Mouse (Mus musculus) forebrain, embryonic 12.5 days (tissue): ENCODE results near the gene Hipk1. TPM values are rescaled to one million over a fixed set of nuclear protein-coding genes. Genes with fewer than 3 reads are reported as not detected.
A peak's percentile ranks its signal among the peaks of the same experiment; 100 is the strongest.
"Not testable (repeated sequence)": the region's sequence is repeated elsewhere in the genome, so short reads cannot be mapped to it uniquely, and the experiment has no call there.

Experiments
- ATAC-seq: fragments of 200-750 bp; cut with Nextera tagmentation; 2 replicates; pipeline ENCODE4 v1.8.0; 2017; ENCODE audit warnings: moderate TSS enrichment; ENCODE audit not compliant: low FRiP score
- H3K27ac ChIP-seq: fragments of 300-500 bp; sonication (generic); 2 replicates; pipeline ENCODE4 v1.5.1; 2016; ENCODE audit warnings: mild to moderate bottlenecking
- H3K27me3 ChIP-seq: fragments of 300-500 bp; sonication (generic); 2 replicates; pipeline ENCODE4 v1.6.1; 2016; ENCODE audit warnings: mild to moderate bottlenecking
- H3K36me3 ChIP-seq: fragments of 300-500 bp; sonication (generic); replicated peaks from 2 replicates; pipeline ENCODE4 v1.6.1; 2016; ENCODE audit warnings: mild to moderate bottlenecking
- H3K4me1 ChIP-seq: fragments of 300-500 bp; sonication (generic); 2 replicates; pipeline ENCODE4 v1.6.1; 2016
- H3K4me2 ChIP-seq: fragments of 300-500 bp; sonication (generic); 2 replicates; pipeline ENCODE4 v1.6.1; 2016; ENCODE audit warnings: mild to moderate bottlenecking, moderate library complexity
- H3K4me3 ChIP-seq: fragments of 300-500 bp; sonication (generic); replicated peaks from 2 replicates; pipeline ENCODE4 v1.5.1; 2016; ENCODE audit warnings: mild to moderate bottlenecking
- H3K9ac ChIP-seq: fragments of 300-500 bp; sonication (generic); 2 replicates; pipeline ENCODE4 v1.6.1; 2016; ENCODE audit warnings: mild to moderate bottlenecking
- H3K9me3 ChIP-seq: fragments of 300-500 bp; sonication (generic); 2 replicates; pipeline ENCODE4 v1.6.1; 2016
- WGBS: fragments of 180-500 bp; shearing (Covaris S2); methylation state at CpG from one replicate; pipeline ENCODE4 v1.1.7; 2016; 5-methylcytosine and 5-hydroxymethylcytosine counted together
- polyA plus RNA-seq: library from polyadenylated mRNA; unstranded; fragments of >200 nt; fragmentation: Nextera tagmentation; extraction: Ambion mirVana; gene quantifications from 2 replicates; pipeline ENCODE4 v1.2.1, GENCODE M21; 2016

The Hipk1 gene
- polyA plus RNA-seq, 1 experiment from 2014 or later, result 18.5 TPM

DNA sequence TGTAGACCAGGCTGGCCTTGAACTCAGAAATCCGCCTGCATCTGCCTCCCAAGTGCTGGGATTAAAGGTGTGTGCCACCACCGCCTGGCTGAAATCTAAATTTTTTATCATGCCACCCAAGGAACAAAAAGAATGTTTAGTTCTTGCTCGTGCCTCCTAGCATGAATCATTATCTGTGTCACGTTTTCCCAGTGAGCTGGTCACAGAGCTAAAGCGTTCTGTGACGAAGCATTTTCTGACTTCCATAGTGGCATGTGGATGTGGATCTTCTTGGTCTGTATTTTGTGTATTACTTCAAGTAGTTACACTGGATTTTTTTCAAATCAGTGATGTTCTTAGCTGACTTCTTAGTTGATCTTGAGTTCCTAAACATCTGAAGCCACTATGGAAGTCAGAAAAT, 19.6 kb upstream of the Hipk1 start:
- Histone ChIP-seq H3K9me3 (no peaks in the 10 kb centered on the region), H3K4me2 (no peak overlapping the region), H3K27me3 (no peaks in the 10 kb centered on the region), H3K4me3 (no peak overlapping the region), H3K36me3 (peaks cover 21% of the 10 kb centered on the region), H3K4me1 (peaks cover 17% of the 10 kb centered on the region), H3K9ac (no peak overlapping the region), H3K27ac (no peak overlapping the region)
- ATAC-seq, result no peak
- 88% methylated on average over 6 of the region's 6 CpGs for WGBS

DNA sequence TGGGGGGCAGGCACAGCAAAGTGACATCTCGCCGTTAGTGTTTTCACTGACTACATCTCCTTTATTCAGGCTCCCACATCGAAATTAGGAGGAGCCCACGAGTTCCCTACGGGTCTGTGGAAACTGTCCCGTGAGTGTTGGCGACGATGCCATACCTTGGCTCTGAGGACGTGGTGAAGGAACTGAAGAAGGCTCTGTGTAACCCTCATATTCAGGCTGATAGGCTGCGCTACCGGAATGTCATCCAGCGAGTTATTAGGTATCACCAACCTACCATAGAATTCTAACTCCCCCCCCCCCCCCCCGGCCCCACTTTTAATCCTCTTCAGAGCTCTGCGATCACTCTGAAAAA, 18.4 kb upstream of the Hipk1 start:
- 2% methylated on average over 14 of the region's 14 CpGs for WGBS

GRCm38 (mm10) chr3:103808891-103809798, 17.8 kb upstream of the Hipk1 start, which contains the start of the genes Dclre1b, Ap4b1 and Gm43064:
TSS of gene Dclre1b (minus strand) at chr3:103809444.
TSS of gene Ap4b1 (plus strand) at chr3:103809520.
TSS of gene Gm43064 (plus strand) at chr3:103809573.
- Histone ChIP-seq H3K9ac (peak within 1 kb of the TSS; percentile 65), H3K36me3 (peaks cover 22% of the 10 kb centered on the region), H3K4me2 (peak within 1 kb of the TSS; percentile 75), H3K27me3 (no peaks in the 10 kb centered on the region), H3K27ac (peak within 1 kb of the TSS; percentile 87), H3K4me1 (peaks cover 17% of the 10 kb centered on the region), H3K9me3 (no peaks in the 10 kb centered on the region), H3K4me3 (peak within 1 kb of the TSS; percentile 80)
- WGBS, result under 1% methylated on average over 51 of the region's 70 CpGs
- peak; percentile 99 for ATAC-seq

More for the DNA sequence above, 18.4 kb upstream of the Hipk1 start:
- Histone ChIP-seq H3K4me1 (peaks cover 17% of the 10 kb centered on the region), H3K4me3 (peak overlapping the region; percentile 80), H3K9ac (peak overlapping the region; percentile 65), H3K4me2 (peak overlapping the region; percentile 75), H3K27me3 (no peaks in the 10 kb centered on the region), H3K9me3 (no peaks in the 10 kb centered on the region), H3K27ac (peak overlapping the region; percentile 87), H3K36me3 (peaks cover 16% of the 10 kb centered on the region)
- peak; percentile 49 for ATAC-seq

GRCm38 (mm10) chr3:103805671-103806070, 14.3 kb upstream of the Hipk1 start:
- WGBS, result 90% methylated on average over 1 of the region's 1 CpGs
- H3K36me3 ChIP-seq, result peaks cover 43% of the 10 kb centered on the region

GRCm38 (mm10) chr3:103802861-103803260, 11.5 kb upstream of the Hipk1 start:
- Histone ChIP-seq H3K27me3 (no peaks in the 10 kb centered on the region), H3K9ac (no peak overlapping the region), H3K9me3 (no peaks in the 10 kb centered on the region), H3K4me3 (no peak overlapping the region), H3K36me3 (peaks cover 43% of the 10 kb centered on the region), H3K4me1 (peaks cover 3% of the 10 kb centered on the region), H3K27ac (no peak overlapping the region), H3K4me2 (no peak overlapping the region)
- WGBS, result 90% methylated on average over 8 of the region's 8 CpGs
- ATAC-seq, result no peak

More at GRCm38 (mm10) chr3:103805671-103806070, 14.3 kb upstream of the Hipk1 start:
- H3K9ac ChIP-seq, result no peak overlapping the region
- H3K4me2 ChIP-seq, result no peak overlapping the region
- peaks cover 17% of the 10 kb centered on the region for H3K4me1 ChIP-seq
- H3K27me3 ChIP-seq, result no peaks in the 10 kb centered on the region
- no peak for ATAC-seq
- H3K27ac ChIP-seq, result no peak overlapping the region
- H3K4me3 ChIP-seq, result no peak overlapping the region
- no peaks in the 10 kb centered on the region for H3K9me3 ChIP-seq

- Histone ChIP-seq H3K9me3 (no peaks in the 10 kb centered on the region), H3K4me3 (no peak overlapping the region), H3K36me3 (peaks cover 37% of the 10 kb centered on the region), H3K4me2 (no peak overlapping the region), H3K9ac (no peak overlapping the region), H3K27me3 (no peaks in the 10 kb centered on the region), H3K4me1 (no peaks in the 10 kb centered on the region), H3K27ac (no peak overlapping the region)
- 86% methylated on average over 10 of the region's 10 CpGs for WGBS
- ATAC-seq, result no peak
These were observed 10.5 kb upstream of the Hipk1 start for GRCm38 (mm10) chr3:103801631-103802531.

- Histone ChIP-seq H3K27me3 (no peaks in the 10 kb centered on the region), H3K27ac (no peak overlapping the region), H3K36me3 (peaks cover 24% of the 10 kb centered on the region), H3K9ac (no peak overlapping the region), H3K4me3 (no peak overlapping the region), H3K4me1 (no peaks in the 10 kb centered on the region), H3K4me2 (no peak overlapping the region), H3K9me3 (no peaks in the 10 kb centered on the region)
- no peak for ATAC-seq
- WGBS, result 82% methylated on average over 2 of the region's 2 CpGs
These were observed 8.1 kb upstream of the Hipk1 start for GRCm38 (mm10) chr3:103799507-103799906.

GRCm38 (mm10) chr3:103796389-103796788, 5.0 kb upstream of the Hipk1 start:
- 68% methylated on average over 2 of the region's 2 CpGs for WGBS
- Histone ChIP-seq H3K4me3 (no peak overlapping the region), H3K4me1 (peaks cover 5% of the 10 kb centered on the region), H3K4me2 (no peak overlapping the region), H3K27ac (no peak overlapping the region), H3K27me3 (peaks cover 3% of the 10 kb centered on the region; the same call in 1 of the 2 replicates), H3K36me3 (no peaks in the 10 kb centered on the region), H3K9ac (no peak overlapping the region), H3K9me3 (no peaks in the 10 kb centered on the region)
- no peak for ATAC-seq

DNA sequence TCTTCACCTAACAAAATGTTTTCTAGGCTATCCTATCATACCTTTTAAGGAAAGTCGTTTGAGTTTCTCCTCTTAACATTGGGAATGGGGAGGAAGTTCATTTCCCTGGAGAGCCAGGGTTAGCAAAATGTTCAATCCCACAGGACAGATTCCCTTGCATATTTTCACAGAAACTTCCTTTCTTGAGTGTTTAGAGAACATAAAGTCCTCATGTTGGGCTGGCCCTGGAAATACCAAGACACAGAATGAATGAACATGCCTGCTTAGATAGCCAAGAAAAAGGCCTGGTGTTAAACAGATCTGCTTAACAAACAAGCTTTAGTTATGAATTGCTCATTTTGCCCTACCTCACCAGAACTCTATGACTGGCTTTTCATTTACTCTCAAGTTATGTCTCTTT, 1.2 kb upstream of the Hipk1 start:
- Histone ChIP-seq H3K9me3 (no peaks in the 10 kb centered on the region), H3K27ac (no peak overlapping the region), H3K9ac (no peak overlapping the region), H3K4me3 (no peak overlapping the region), H3K4me1 (peaks cover 21% of the 10 kb centered on the region), H3K27me3 (peaks cover 3% of the 10 kb centered on the region; the same call in 1 of the 2 replicates), H3K4me2 (no peak overlapping the region), H3K36me3 (no peaks in the 10 kb centered on the region)
- 71% methylated on average over 1 of the region's 1 CpGs for WGBS
- no peak for ATAC-seq

- Histone ChIP-seq H3K4me3 (0 out of 2 replicates have a peak overlapping the region, but pooled peaks have one; percentile 97), H3K4me1 (peaks cover 21% of the 10 kb centered on the region), H3K4me2 (peak overlapping the region; percentile 91; the same call in 1 of the 2 replicates)
- 76% methylated on average over 5 of the region's 5 CpGs for WGBS
- ATAC-seq, H3K9me3 ChIP-seq, H3K9ac ChIP-seq, H3K27me3 ChIP-seq, H3K27ac ChIP-seq, H3K36me3 ChIP-seq: not testable (repeated sequence)
These were observed 696 bp upstream of the Hipk1 start for GRCm38 (mm10) chr3:103792111-103792406.

DNA sequence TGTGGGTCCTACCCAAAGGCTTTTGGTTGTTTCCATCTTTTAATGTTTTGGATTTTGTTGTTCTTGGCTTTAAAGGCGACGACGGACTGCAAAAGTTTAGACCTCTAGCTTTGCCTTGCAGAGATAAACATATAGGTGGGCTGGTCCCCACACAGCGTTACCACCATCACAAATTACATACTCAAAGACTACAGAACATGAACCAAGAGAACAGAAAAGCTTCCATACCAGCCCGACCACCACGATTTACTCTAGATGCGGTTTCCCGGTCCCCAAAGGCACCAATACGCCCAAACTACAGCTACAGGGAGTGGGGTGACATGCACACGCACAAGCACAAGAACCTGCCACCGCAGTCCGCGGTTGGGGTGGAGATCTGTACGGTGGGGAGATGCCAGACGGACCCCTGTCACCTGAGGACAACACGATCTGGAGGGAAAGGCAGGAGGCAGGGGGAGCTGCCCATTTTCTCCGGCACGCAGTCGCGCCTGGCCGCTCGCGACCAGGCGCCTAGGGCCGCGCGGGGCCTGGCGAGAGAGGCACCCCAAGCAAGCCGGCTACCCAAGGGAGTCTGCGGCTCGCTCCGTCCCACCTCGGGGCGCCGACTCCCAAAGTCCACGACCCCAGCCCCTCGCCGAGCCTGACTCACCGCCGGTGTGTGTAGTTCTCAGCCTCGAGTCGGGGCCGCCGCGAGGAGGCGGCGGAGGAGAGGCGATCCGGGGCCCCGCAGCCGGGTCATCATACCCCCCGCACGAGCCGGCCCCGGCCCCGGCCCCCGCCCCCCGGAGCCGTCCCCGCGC, 817 bp downstream of the Hipk1 start:
- peak overlapping the region; percentile 96 for H3K9ac ChIP-seq
- no peaks in the 10 kb centered on the region for H3K36me3 ChIP-seq
- peak; percentile 79 for ATAC-seq
- WGBS, result under 1% methylated on average over 41 of the region's 61 CpGs
- H3K4me1 ChIP-seq, result peaks cover 21% of the 10 kb centered on the region
- peak overlapping the region; percentile 97 for H3K4me3 ChIP-seq
- peak overlapping the region; percentile 91 for H3K4me2 ChIP-seq
- H3K27ac ChIP-seq, result peak overlapping the region; percentile 90
- peaks cover 3% of the 10 kb centered on the region; the same call in 1 of the 2 replicates for H3K27me3 ChIP-seq
- no peaks in the 10 kb centered on the region for H3K9me3 ChIP-seq
